Mouse (Mus musculus): Measurements from ENCODE around the gene Tkfc.

Gene Tkfc

GRCm38 (mm10) chr19:10605293-10605900 is at the start of gene Tkfc, which contains the start of gene Ddb1:
TSS of gene Tkfc (minus strand) at chr19:10605654.
TSS of gene Ddb1 (plus strand) at chr19:10605327.
- peak; percentile 90 for ATAC-seq (ENCODE audit: low TSS enrichment)

- ATAC-seq (ENCODE audit: low TSS enrichment): no peak
Measured at GRCm38 (mm10) chr19:10648156-10648555, 42.7 kb upstream of the Tkfc start.

- ATAC-seq (ENCODE audit: low TSS enrichment): no peak
Measured at GRCm38 (mm10) chr19:10645616-10646015, 40.2 kb upstream of the Tkfc start.

GRCm38 (mm10) chr19:10640589-10641378 is 35.3 kb upstream of the Tkfc start:
- no peak for ATAC-seq (ENCODE audit: low TSS enrichment)

GRCm38 (mm10) chr19:10640080-10640479 is 34.6 kb upstream of the Tkfc start:
- ATAC-seq (ENCODE audit: low TSS enrichment): peak; percentile 70; the same call in 1 of the 2 replicates

GRCm38 (mm10) chr19:10637840-10638239 is 32.4 kb upstream of the Tkfc start:
- no peak for ATAC-seq (ENCODE audit: low TSS enrichment)

- peak; percentile 92 for ATAC-seq (ENCODE audit: low TSS enrichment)
Measured at GRCm38 (mm10) chr19:10634872-10635318, 29.4 kb upstream of the Tkfc start.

GRCm38 (mm10) chr19:10634106-10634871 is 28.8 kb upstream of the Tkfc start, which contains the start of gene Vwce:
TSS of gene Vwce (plus strand) at chr19:10634213.
- ATAC-seq (ENCODE audit: low TSS enrichment): peak; percentile 82

GRCm38 (mm10) chr19:10608573-10609240 is 3.3 kb upstream of the Tkfc start:
- no peak for ATAC-seq (ENCODE audit: low TSS enrichment)

- no peak for ATAC-seq (ENCODE audit: low TSS enrichment)
Measured at GRCm38 (mm10) chr19:10605901-10606622, 608 bp upstream of the Tkfc start.

- no peak for ATAC-seq (ENCODE audit: low TSS enrichment)
Measured at GRCm38 (mm10) chr19:10604534-10604933, 920 bp downstream of the Tkfc start.

- no peak for ATAC-seq (ENCODE audit: low TSS enrichment)
Measured at GRCm38 (mm10) chr19:10603660-10604523, 1.6 kb downstream of the Tkfc start.

GRCm38 (mm10) chr19:10602787-10603186 is 2.7 kb downstream of the Tkfc start:
- peak; percentile 72 for ATAC-seq (ENCODE audit: low TSS enrichment)

GRCm38 (mm10) chr19:10602247-10602769 is 3.1 kb downstream of the Tkfc start:
- peak; percentile 8 for ATAC-seq (ENCODE audit: low TSS enrichment)

- no peak for ATAC-seq (ENCODE audit: low TSS enrichment)
Measured at GRCm38 (mm10) chr19:10599648-10600047, 5.8 kb downstream of the Tkfc start.

- no peak for ATAC-seq (ENCODE audit: low TSS enrichment)
Measured at GRCm38 (mm10) chr19:10598188-10598587, 7.3 kb downstream of the Tkfc start.

- ATAC-seq (ENCODE audit: low TSS enrichment): no peak
Measured at GRCm38 (mm10) chr19:10591659-10592377, 13.6 kb downstream of the Tkfc start.

- no peak for ATAC-seq (ENCODE audit: low TSS enrichment)
Measured at GRCm38 (mm10) chr19:10590301-10590700, 15.2 kb downstream of the Tkfc start.
